Mouse (Mus musculus): ENCODE measurements around the gene Epha6.

Gene Epha6

DNA sequence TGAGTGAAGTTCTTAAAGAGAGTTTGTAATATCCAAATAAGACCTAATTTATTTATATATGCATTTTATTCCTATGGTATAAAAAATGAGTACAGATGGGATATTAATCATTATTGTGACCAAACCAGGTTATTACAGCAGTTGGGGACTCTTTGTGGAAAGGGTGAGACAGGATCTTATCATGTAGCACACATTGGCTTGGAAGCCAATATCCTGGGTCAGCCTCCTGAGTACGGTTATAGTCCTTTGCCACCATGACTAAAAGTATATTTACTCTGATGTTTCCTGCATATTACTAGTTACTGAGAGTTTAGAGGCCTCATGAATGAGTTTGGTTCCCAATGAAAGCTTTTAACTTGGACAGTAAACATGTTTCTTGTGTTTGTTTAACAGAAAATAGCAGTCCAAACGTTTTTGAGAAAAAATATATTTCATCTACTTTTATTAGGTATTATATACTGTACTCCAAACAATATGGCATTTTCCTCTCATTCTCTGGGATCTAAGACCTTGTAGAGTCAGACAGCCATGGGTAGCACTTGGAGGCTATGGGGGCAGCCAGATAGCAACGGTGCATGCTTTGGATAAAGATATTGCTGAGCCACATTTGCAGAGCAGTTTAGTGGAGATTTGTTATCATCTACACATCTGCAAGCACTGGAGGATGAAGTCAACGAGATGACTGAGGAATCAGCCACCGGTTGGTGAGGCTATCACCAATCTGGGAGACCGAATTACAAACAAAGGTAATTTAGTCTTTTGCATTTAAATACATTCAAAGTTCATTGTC is 340.4 kb downstream of the Epha6 start:
- no peak for DNase-seq (ENCODE audit: low read depth, low spot score)

DNA sequence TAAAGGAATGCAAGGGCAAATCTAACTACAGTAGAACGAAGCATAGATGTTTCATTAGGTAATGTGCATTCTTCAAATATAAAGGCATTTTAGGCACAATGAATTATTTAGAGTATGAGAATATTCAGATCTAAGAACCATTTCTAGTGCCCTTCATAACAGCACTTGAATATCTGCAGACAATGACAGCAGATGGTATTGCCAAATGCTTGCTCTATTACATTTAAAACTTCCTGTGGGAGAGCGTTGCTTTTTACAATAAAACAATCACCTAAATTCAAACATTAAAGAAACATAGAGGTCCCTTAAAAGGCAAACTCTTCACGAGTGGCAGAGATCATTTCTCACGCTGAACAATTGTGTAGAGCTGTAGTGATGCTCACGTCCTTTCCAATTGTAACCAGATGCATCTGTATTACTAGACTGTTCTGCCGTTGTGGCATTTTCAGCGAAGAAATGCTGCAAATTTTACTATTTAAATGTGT is 347.1 kb downstream of the Epha6 start:
- peak; percentile 41 for DNase-seq (ENCODE audit: low read depth, low spot score)

- DNase-seq (ENCODE audit: low read depth, low spot score), result peak; percentile 12
Observed at GRCm38 (mm10) chr16:60257623-60258022, 347.7 kb downstream of the Epha6 start.

DNA sequence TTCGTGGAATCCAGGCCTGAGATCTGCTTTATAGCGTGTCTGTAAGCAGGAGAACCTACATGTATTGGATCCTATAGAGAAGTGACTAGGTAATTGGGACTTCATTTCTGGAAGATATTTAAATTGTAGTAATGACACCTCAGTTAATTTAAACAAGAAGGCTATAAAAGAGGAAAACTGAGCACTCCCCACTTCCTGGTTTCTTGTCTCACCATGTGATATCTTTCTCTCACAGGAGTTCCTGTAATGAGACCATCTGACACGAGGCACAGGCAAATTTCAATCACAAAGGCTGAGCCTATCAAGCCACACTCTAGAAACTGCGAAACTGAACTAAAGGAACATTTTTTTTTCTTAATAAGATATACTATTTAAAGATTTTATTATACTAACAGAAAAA is 348.3 kb downstream of the Epha6 start:
- DNase-seq (ENCODE audit: low read depth, low spot score), result no peak

DNA sequence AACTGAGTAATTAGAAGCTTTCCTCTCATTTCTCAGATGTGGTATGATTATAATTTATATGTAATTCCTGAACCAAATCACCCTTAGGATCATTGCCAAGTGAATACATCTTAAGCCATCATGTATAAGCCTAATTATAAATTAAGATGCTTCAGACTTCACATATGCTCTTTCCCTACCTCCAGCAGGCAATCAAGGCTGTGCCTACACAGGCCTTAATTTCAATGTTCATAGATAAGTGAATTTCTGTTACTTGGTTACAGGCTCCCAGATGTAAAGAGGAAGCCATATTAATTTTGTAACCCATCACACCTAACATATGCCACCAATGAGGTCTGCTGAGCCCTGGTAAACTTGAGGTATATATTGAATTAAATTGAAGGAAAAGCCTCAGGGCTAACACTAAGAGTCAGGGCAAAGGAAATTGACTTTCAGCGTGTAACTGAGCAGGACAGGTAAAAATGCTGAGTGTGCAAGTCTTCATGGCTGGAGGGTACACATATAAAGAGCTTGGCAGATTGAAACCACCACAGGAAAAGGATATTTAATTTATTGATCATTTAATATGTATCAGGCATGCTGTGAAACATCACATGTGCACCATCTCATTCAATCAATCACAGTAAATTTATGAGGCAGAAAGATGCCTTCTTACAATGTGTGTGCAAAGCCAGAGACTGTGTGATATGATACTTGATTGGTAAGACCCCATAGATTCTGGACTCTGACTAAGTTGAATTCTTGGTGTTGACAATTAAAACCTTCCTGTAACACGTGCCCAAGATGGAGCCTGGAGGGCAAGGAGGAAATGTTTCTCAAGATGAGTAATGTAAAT is 365.8 kb downstream of the Epha6 start:
- no peak for DNase-seq (ENCODE audit: low read depth, low spot score)

DNA sequence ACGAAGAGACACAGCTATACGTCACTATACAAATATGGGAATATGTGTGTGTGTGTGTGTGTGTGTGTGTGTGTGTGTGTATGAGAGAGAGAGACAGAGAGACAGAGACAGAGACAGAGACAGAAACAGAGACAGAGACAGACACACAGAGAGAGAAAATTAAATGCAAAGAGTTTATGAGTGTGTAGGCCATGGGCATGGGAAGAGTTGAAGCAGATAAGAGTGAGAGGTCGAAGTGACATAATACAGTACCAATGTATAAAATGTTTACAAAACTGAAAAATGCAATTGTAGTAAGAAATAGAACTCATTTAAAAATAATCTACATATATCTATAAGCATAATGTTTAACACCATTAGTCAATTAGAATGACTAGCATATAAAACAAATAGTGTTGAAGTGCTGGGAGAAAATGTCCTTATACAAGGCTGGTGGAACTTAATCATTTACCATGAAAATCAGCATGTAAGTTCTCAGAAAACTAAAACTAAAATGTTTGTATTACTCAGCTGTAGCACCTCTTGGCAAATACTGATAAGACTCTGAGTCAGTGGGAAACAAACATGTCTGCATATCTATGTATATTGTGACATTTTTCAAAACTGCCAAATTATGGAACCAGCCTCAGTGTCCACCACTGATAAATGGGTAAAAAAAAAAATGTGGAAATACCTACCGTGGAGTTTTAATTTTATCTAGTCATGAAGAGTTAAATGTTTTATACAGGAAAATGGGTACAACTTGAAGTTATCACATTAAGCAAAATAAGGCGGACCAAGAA is 371.2 kb downstream of the Epha6 start:
- DNase-seq (ENCODE audit: low read depth, low spot score), result no peak

- DNase-seq (ENCODE audit: low read depth, low spot score), result no peak
Observed at GRCm38 (mm10) chr16:60232982-60233381, 372.3 kb downstream of the Epha6 start.

- no peak for DNase-seq (ENCODE audit: low read depth, low spot score)
Observed at GRCm38 (mm10) chr16:60209151-60209550, 396.2 kb downstream of the Epha6 start.

DNA sequence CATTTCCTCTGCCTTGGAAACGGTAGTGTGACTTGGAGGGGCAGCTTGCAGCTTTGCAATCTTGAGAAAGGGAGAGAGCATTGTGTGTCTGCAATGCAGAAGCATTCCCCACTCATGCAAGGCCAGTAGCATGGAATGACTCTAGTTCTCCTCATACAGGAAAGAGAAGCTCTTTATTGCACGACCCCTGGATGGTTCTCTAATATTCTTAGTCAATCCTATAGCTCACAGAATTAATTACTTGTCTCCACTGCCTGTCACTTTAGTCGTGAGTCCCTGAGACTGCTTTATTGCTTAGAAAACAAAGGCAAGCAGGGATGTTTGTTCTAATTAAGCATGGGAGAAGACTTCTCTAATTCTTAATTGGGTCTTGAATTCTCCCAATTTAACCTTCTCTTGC is 429.8 kb downstream of the Epha6 start:
- DNase-seq (ENCODE audit: low read depth, low spot score), result no peak

DNA sequence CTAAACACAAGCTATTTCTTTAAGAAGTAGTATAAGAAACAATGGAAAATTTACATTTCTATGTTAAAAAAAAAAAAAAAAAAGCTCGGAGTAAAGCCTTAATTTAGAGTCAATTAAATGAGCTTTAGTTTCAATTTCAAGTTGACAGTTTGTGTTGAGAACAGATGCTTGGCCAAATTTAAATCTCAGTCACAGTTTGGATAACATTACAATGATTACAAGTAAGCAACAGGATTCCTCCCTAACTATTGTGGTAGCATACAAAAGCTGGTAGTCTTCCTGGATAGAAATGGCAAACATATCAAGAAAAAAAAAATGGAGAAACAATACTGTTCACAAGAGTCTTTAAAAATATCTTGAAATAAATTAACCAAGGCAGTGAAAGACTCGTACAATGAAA is 452.9 kb downstream of the Epha6 start:
- peak; percentile 56 for DNase-seq (ENCODE audit: low read depth, low spot score)

- peak; percentile 19 for DNase-seq (ENCODE audit: low read depth, low spot score)
Observed at GRCm38 (mm10) chr16:60144370-60144769, 461.0 kb downstream of the Epha6 start.

DNA sequence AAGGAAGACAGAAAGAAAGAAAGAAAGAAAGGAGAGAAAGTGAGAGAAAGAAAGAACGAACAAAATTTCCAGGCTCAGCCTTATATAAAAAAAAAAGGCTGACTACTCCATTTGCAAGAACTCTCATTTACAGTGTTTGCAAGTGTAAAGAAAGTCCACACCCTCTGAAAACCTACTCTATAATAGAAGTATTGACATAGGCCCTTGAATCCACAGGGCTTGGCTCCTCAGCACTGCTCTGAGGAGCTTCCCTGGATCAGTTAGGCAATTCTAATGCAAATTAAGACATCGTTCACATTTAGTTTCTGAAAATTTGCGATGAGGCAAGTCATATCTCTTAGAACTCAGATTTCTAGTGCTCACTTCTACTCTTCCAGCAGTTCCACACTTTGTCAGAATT is 483.9 kb downstream of the Epha6 start:
- no peak for DNase-seq (ENCODE audit: low read depth, low spot score)

DNA sequence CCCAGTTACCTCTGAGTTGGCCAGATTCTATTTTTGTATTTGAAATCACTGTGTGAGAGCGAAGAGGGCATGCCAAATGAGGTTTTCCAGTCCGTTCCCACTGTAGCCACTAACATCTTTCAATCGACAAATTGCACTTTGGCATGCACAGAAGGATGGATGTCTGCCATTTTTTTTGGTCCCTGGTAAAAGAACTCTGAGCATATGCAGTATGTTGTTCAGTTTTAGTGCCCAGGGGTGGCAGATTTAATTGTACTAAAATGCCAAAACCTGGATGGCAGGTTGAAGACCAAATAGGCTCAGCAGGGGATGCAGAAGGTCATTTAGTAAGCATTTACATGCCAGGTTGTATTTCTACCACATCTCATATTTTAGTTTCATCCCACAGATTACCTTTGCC is 503.1 kb downstream of the Epha6 start:
- DNase-seq (ENCODE audit: low read depth, low spot score), result peak; percentile 50

DNA sequence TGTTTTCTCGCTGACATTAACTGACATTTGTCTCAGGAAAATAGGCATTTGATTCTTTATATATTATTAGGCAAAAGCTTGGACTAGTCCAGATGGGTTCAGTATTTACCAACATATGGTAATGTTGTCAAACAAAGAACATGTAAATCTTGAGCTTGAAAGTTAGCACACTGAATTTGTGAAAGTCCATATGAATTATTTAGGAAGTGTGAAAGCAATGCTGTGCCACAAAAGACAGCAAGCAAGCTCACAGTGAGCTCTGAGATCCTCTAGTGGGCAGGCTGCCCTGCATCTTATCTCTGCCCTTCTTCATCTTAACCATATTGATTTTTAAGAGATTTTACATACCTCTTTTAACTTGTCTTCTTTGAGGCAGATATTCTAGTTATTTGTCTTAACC is 510.0 kb downstream of the Epha6 start:
- DNase-seq (ENCODE audit: low read depth, low spot score), result no peak

DNA sequence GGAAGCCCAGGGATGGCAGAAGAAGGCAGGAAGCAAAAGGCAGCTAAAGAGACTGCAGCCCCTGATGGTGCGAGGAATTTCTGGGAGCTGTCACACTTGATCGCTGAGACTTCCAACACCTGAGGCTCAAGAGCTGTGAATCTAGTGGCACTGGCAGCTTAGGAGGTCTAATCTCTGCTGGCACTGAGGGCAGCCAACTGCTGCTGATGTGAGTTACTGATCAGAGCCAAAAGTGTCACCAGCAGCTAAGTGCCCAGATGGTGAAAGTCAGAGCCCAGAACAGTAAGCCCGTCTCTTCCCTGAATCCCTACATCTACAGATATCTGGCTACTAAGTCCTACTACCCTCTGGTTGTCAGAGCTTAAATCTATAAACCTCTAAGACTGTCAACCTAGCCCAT is 518.4 kb downstream of the Epha6 start:
- DNase-seq (ENCODE audit: low read depth, low spot score), result no peak

- peak; percentile 72 for DNase-seq (ENCODE audit: low read depth, low spot score)
Observed at GRCm38 (mm10) chr16:60070457-60071112, 534.7 kb downstream of the Epha6 start.

GRCm38 (mm10) chr16:60043809-60044208 is 561.5 kb downstream of the Epha6 start:
- DNase-seq (ENCODE audit: low read depth, low spot score), result peak; percentile 32

- DNase-seq (ENCODE audit: low read depth, low spot score), result no peak
Observed at GRCm38 (mm10) chr16:60028381-60028780, 577.0 kb downstream of the Epha6 start.

GRCm38 (mm10) chr16:60006857-60007568 is 598.3 kb downstream of the Epha6 start:
- peak; percentile 65 for DNase-seq (ENCODE audit: low read depth, low spot score)

DNA sequence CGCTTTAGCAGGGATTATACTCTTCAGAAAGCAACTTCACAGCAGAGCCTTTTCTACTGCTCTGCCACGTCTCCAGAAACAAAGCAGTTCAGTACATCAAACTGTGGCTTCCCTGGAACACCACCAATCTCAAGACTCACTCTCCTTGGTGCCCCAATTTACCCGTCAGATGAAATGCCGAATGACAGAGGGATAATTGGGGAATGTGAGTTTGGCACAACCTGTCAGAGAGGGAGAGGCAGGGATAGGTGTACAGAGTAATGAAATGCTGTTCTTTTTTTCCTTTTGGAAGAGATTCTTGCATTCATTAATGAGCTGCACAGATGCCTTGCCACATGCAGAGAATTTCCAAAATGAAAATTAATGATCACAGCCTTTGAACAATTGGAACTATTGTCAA is 635.5 kb downstream of the Epha6 start:
- peak; percentile 49 for DNase-seq (ENCODE audit: low read depth, low spot score)

DNA sequence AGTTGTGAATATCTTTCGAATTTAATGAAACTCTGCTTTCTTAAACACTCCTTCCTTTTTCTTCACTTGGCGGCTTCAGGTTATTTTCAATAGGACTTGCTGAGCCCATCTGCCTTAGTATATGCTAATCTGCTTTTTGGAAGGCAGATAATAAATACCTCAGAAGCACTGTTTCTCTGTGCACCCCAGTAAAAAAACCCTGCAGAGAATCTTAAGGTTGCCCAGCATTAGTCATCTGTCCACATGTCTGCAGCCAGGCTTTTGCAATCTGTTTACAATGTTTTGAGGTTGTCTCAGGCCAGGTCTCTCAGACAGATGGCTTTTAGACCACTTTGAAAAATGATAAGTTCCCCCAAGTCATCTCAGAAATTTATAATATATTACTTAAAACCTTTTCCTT is 649.6 kb downstream of the Epha6 start:
- DNase-seq (ENCODE audit: low read depth, low spot score), result peak; percentile 69
